Mouse (Mus musculus) testis, adult 2 months (tissue): Measurements from ENCODE around the gene Il18rap.

ENCODE experiments used
- CTCF ChIP-seq: fragments of 200-500 bp; IDR thresholded peaks from 2 replicates; pipeline ENCODE4 v1.5.1; 2012; ENCODE audit warnings: low read depth, mild to moderate bottlenecking, inconsistent platforms, low read length, moderate library complexity; ENCODE audit not compliant: control insufficient read depth, insufficient read depth, insufficient replicate concordance
- POLR2A ChIP-seq: fragments of 200-500 bp; IDR thresholded peaks from 2 replicates; pipeline ENCODE4 v1.6.1; 2012; ENCODE audit warnings: low read depth, mild to moderate bottlenecking, inconsistent platforms, low read length, moderate library complexity; ENCODE audit not compliant: control insufficient read depth

- TF ChIP-seq CTCF = no peak
- no peak for TF ChIP-seq POLR2A
These were observed 45.3 kb upstream of the Il18rap start for GRCm38 (mm10) chr1:40469900-40470299.
